Mouse (Mus musculus) adrenal gland, adult 10 weeks (tissue): ENCODE results near the gene Errfi1. TPM values are rescaled to one million over a fixed set of nuclear protein-coding genes. Genes with fewer than 3 reads are reported as not detected.

Experiments used
- polyA plus RNA-seq: library from polyadenylated mRNA; stranded (reverse); fragments of 350-450 nt; fragmentation: Illumina TruSeq; extraction: RNeasy Lipid Tissue Mini Kit (QIAGEN cat#74804); gene quantifications from one replicate; pipeline ENCODE4 v1.2.3, GENCODE M21; 2014; ENCODE audit warnings: low read depth, low replicate concordance

The Errfi1 gene
- polyA plus RNA-seq = 49.3 TPM

GRCm38 (mm10) chr4:150853680-150854461 lies at the start of gene Errfi1:
Gene Errfi1 (plus strand): TSS chr4:150853919.

DNA sequence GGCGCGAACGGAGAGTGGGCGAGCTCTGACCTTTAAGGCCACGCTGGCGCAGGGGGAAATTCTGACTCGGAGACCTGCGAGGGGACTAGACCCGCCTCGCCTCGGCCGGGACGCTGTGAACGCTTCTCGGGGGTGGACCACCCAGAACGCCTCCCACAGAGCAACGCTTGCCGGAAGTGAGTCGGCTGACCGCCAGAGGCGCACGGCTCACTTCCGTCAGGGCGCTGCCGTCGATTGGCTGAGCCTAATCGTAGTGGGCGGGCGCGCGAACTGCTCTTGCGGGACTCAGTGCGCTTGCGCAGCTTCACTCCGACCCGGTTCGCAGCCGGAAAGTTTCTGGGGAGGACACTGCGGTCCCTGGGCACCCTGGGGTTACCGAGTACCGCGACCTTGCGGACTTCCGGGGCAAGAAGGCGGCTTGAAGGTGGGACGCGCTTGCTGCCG lies 60.6 kb downstream of the Errfi1 start, which contains the start of the genes Park7 and Tnfrsf9:
Park7 (minus strand) TSS at position 148 of the 444 bp plus-strand sequence.
Tnfrsf9 (plus strand) TSS at position 273 of the 444 bp plus-strand sequence.

Other genes starting within 250 kb of the Errfi1 start
- not detected for gene Slc45a1, start 201.7 kb upstream of the Errfi1 start, polyA plus RNA-seq
- gene Park7, start 60.5 kb downstream of the Errfi1 start, polyA plus RNA-seq = 29.5 TPM
- 0.29 TPM for gene Tnfrsf9, start 60.6 kb downstream of the Errfi1 start, polyA plus RNA-seq
- not detected for gene Uts2, start 143.2 kb downstream of the Errfi1 start, polyA plus RNA-seq
- gene Per3, start 190.7 kb downstream of the Errfi1 start, polyA plus RNA-seq = 2.4 TPM
- 133 TPM for gene Vamp3, start 204.0 kb downstream of the Errfi1 start, polyA plus RNA-seq
- not detected for gene Gm13090, start 235.7 kb downstream of the Errfi1 start, polyA plus RNA-seq